Mouse (Mus musculus) midbrain, embryonic 11.5 days (tissue): ENCODE measurements around the gene Galnt7. TPM values are rescaled to one million over a fixed set of nuclear protein-coding genes. Genes with fewer than 3 reads are reported as not detected.

Experiments
- ATAC-seq: fragments of 200-750 bp; cut with Nextera tagmentation; 2 replicates; pipeline ENCODE4 v1.8.0; 2017; ENCODE audit warnings: moderate TSS enrichment, moderate library complexity; ENCODE audit not compliant: low FRiP score
- DNase-seq: peaks from one replicate; pipeline ENCODE4 v3.0.0; 2015; ENCODE audit warnings: low spot score; ENCODE audit errors: missing footprints
- H3K27ac ChIP-seq: fragments of 300-500 bp; sonication (generic); 2 replicates; pipeline ENCODE4 v1.5.1; 2014; ENCODE audit warnings: low read depth, low read length
- H3K27me3 ChIP-seq: fragments of 300-500 bp; sonication (generic); 2 replicates; pipeline ENCODE4 v1.6.1; 2014; ENCODE audit warnings: mild to moderate bottlenecking, low read length, moderate library complexity, mixed read lengths; ENCODE audit not compliant: control insufficient read depth, insufficient read depth
- H3K36me3 ChIP-seq: fragments of 300-500 bp; sonication (generic); 2 replicates; pipeline ENCODE4 v1.6.1; 2014; ENCODE audit warnings: mild to moderate bottlenecking, low read length, moderate library complexity, mixed read lengths; ENCODE audit not compliant: control insufficient read depth, insufficient read depth
- H3K4me1 ChIP-seq: fragments of 300-500 bp; sonication (generic); 2 replicates; pipeline ENCODE4 v1.6.1; 2014; ENCODE audit warnings: low read length; ENCODE audit not compliant: control insufficient read depth, insufficient read depth
- H3K4me2 ChIP-seq: fragments of 300-500 bp; sonication (generic); 2 replicates; pipeline ENCODE4 v1.6.1; 2014; ENCODE audit warnings: mild to moderate bottlenecking, moderate library complexity
- H3K4me3 ChIP-seq: fragments of 300-500 bp; sonication (generic); 2 replicates; pipeline ENCODE4 v1.5.1; 2014; ENCODE audit warnings: low read depth, low read length
- H3K9ac ChIP-seq: fragments of 300-500 bp; sonication (generic); 2 replicates; pipeline ENCODE4 v1.6.1; 2014; ENCODE audit warnings: low read length
- H3K9me3 ChIP-seq: fragments of 300-500 bp; sonication (generic); 2 replicates; pipeline ENCODE4 v1.6.1; 2016; ENCODE audit warnings: low read length; ENCODE audit not compliant: control insufficient read depth
- WGBS: fragments of 180-500 bp; shearing (Covaris S2); extraction: QIAGEN DNeasy Blood & Tissue Kit; methylation state at CpG from one replicate; pipeline ENCODE4 v1.1.7; 2014; 5-methylcytosine and 5-hydroxymethylcytosine counted together
- polyA plus RNA-seq: library from polyadenylated mRNA; unstranded; fragments of >200 nt; fragmentation: Nextera tagmentation; extraction: Ambion mirVana; gene quantifications from 2 replicates; pipeline ENCODE4 v1.2.1, GENCODE M21; 2014

The Galnt7 gene
- polyA plus RNA-seq, 1 experiment from 2014 or later, result 16.9 TPM

- Histone ChIP-seq H3K27me3 (no peaks in the 10 kb centered on the region), H3K4me2 (no peak overlapping the region), H3K4me1 (no peaks in the 10 kb centered on the region), H3K27ac (no peak overlapping the region), H3K9ac (no peak overlapping the region), H3K4me3 (no peak overlapping the region), H3K9me3 (no peaks in the 10 kb centered on the region), H3K36me3 (no peaks in the 10 kb centered on the region)
- 85% methylated on average over 6 of the region's 6 CpGs for WGBS
- DNase-seq (no peak), ATAC-seq (no peak)
These were observed 73.0 kb downstream of the Galnt7 start for GRCm38 (mm10) chr8:57579845-57580244.

DNA sequence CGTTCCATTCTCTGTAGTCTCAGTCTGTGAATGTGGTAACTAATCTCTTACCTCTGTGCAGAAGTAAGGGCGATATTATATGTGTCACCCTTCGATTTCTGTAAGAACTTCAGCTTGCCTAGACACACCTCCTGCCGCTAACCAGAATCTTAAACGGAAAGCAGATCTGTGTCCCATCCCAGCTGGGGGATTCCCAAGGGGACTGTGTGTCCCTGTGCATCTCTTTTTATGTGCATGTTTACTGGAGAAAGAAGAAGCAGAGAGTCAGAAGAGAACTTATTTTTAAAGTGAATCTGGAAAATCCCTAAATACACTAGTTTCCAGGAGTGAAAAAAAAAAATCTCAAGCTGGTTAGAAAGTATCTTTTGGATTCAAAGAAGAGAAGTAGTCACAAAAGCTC, 75.5 kb downstream of the Galnt7 start:
- no peaks in the 10 kb centered on the region for H3K27me3 ChIP-seq
- no peaks in the 10 kb centered on the region for H3K9me3 ChIP-seq
- no peaks in the 10 kb centered on the region for H3K36me3 ChIP-seq
- no peak overlapping the region for H3K4me3 ChIP-seq
- H3K4me1 ChIP-seq, result no peaks in the 10 kb centered on the region
- H3K27ac ChIP-seq, result no peak overlapping the region
- ATAC-seq (no peak), DNase-seq (no peak)
- no peak overlapping the region for H3K9ac ChIP-seq
- no peak overlapping the region for H3K4me2 ChIP-seq
- WGBS, result 84% methylated on average over 5 of the region's 5 CpGs

DNA sequence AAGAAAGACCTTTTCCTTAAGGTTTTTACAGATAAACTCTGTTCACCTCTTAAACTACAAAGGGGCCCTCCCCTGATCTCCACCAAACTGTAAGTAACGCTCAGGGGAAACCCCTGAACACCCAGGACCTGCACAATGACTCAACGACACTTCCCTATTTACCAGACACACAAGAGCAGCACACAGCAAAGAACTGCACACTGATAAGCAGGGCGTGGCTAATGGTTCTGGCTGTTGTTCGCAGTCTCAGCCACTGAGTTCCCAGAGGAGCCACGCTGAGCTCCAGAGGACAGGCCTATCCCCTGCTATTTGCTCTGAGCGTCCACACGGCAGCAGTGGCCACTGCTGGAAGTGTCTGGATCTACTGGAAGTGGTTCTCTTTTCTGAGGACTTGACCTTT, 76.6 kb downstream of the Galnt7 start:
- Histone ChIP-seq H3K9ac (no peak overlapping the region), H3K4me3 (no peak overlapping the region), H3K36me3 (no peaks in the 10 kb centered on the region), H3K27me3 (no peaks in the 10 kb centered on the region), H3K27ac (no peak overlapping the region), H3K9me3 (no peaks in the 10 kb centered on the region), H3K4me1 (no peaks in the 10 kb centered on the region), H3K4me2 (no peak overlapping the region)
- ATAC-seq (peak; percentile 82), DNase-seq (no peak)
- WGBS, result 43% methylated on average over 7 of the region's 7 CpGs

GRCm38 (mm10) chr8:57575336-57575735, 77.5 kb downstream of the Galnt7 start:
- DNase-seq (no peak), ATAC-seq (no peak)
- H3K4me2 ChIP-seq, result no peak overlapping the region
- no peaks in the 10 kb centered on the region for H3K27me3 ChIP-seq
- no peaks in the 10 kb centered on the region for H3K9me3 ChIP-seq
- no peak overlapping the region for H3K27ac ChIP-seq
- H3K4me1 ChIP-seq, result no peaks in the 10 kb centered on the region
- 89% methylated on average over 9 of the region's 9 CpGs for whole genome bisulfite sequencing
- H3K36me3 ChIP-seq, result no peaks in the 10 kb centered on the region
- H3K9ac ChIP-seq, result no peak overlapping the region
- H3K4me3 ChIP-seq, result no peak overlapping the region

- DNase-seq (peak; percentile 96), ATAC-seq (peak; percentile 80)
- Histone ChIP-seq H3K9me3 (no peaks in the 10 kb centered on the region), H3K36me3 (no peaks in the 10 kb centered on the region), H3K27ac (no peak overlapping the region), H3K27me3 (no peaks in the 10 kb centered on the region), H3K9ac (no peak overlapping the region), H3K4me2 (no peak overlapping the region), H3K4me3 (no peak overlapping the region), H3K4me1 (no peaks in the 10 kb centered on the region)
- 8% methylated on average over 7 of the region's 7 CpGs for WGBS
These were observed 78.4 kb downstream of the Galnt7 start for GRCm38 (mm10) chr8:57574398-57574797.

DNA sequence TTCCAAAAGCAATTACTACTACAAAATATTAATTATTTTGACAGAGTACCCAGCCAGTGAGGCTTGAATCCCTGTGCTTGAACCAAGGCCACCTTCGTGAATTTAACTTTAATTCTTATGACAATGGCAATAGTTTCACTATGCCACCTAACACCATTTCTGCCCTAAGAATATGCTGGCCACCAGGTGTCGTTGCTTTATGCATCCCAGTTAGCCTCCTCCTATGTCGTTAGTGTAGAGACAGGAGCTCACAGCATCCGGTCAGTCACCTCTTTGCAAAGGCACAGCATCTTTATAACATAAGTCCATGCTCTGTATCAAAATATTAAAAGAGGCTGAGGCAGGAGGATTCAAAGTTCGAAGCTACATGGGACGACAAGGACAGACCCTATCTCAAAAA, 79.0 kb downstream of the Galnt7 start:
- H3K4me3 ChIP-seq, result no peak overlapping the region
- no peak overlapping the region for H3K4me2 ChIP-seq
- H3K9ac ChIP-seq, result no peak overlapping the region
- no peak overlapping the region for H3K27ac ChIP-seq
- H3K36me3 ChIP-seq, result no peaks in the 10 kb centered on the region
- ATAC-seq, result no peak
- no peak for DNase-seq
- H3K9me3 ChIP-seq, result no peaks in the 10 kb centered on the region
- H3K27me3 ChIP-seq, result no peaks in the 10 kb centered on the region
- no peaks in the 10 kb centered on the region for H3K4me1 ChIP-seq
- WGBS, result 80% methylated on average over 6 of the region's 6 CpGs

- Histone ChIP-seq H3K4me2 (no peak overlapping the region), H3K4me3 (no peak overlapping the region), H3K9me3 (no peaks in the 10 kb centered on the region), H3K27me3 (no peaks in the 10 kb centered on the region), H3K9ac (no peak overlapping the region), H3K27ac (no peak overlapping the region), H3K4me1 (no peaks in the 10 kb centered on the region; the same call in 1 of the 2 replicates), H3K36me3 (no peaks in the 10 kb centered on the region)
- ATAC-seq (no peak), DNase-seq (no peak)
- 90% methylated on average over 6 of the region's 6 CpGs for WGBS
These were observed 82.9 kb downstream of the Galnt7 start for GRCm38 (mm10) chr8:57569886-57570285.

DNA sequence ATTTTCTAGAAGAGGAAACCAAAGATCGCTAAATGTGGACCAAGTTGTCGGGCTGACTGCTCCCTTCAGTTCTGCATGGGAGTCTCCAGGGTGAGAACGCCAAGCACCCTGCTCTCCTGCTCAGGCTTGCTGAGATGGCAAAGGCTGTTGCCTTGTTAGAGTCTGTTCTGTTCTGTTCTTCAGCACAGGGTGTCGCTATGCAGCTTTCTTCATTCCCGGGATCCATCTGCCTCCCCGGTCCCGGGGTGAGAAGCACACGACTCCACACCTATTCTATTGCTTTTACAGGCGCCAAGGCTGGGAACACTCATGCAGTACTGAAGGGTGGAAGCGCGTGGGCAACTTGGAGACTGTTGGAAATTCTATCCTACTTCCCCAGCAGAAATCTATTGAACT, 83.4 kb downstream of the Galnt7 start:
- H3K9ac ChIP-seq, result no peak overlapping the region
- H3K4me1 ChIP-seq, result no peaks in the 10 kb centered on the region; the same call in 1 of the 2 replicates
- no peaks in the 10 kb centered on the region for H3K36me3 ChIP-seq
- no peaks in the 10 kb centered on the region for H3K27me3 ChIP-seq
- no peak overlapping the region for H3K4me3 ChIP-seq
- no peak overlapping the region for H3K4me2 ChIP-seq
- no peak overlapping the region for H3K27ac ChIP-seq
- WGBS, result 62% methylated on average over 11 of the region's 11 CpGs
- DNase-seq (no peak), ATAC-seq (no peak)
- H3K9me3 ChIP-seq, result no peaks in the 10 kb centered on the region

GRCm38 (mm10) chr8:57568633-57569399, 84.0 kb downstream of the Galnt7 start:
- Histone ChIP-seq H3K4me1 (no peaks in the 10 kb centered on the region; the same call in 1 of the 2 replicates), H3K4me3 (no peak overlapping the region), H3K36me3 (no peaks in the 10 kb centered on the region), H3K9ac (no peak overlapping the region), H3K9me3 (no peaks in the 10 kb centered on the region), H3K4me2 (no peak overlapping the region), H3K27ac (no peak overlapping the region), H3K27me3 (no peaks in the 10 kb centered on the region)
- ATAC-seq (no peak), DNase-seq (no peak)
- WGBS, result 78% methylated on average over 18 of the region's 18 CpGs
